Comparison of ENCODE assay signal across 8 mouse cellular contexts in the genomic region with DNA sequence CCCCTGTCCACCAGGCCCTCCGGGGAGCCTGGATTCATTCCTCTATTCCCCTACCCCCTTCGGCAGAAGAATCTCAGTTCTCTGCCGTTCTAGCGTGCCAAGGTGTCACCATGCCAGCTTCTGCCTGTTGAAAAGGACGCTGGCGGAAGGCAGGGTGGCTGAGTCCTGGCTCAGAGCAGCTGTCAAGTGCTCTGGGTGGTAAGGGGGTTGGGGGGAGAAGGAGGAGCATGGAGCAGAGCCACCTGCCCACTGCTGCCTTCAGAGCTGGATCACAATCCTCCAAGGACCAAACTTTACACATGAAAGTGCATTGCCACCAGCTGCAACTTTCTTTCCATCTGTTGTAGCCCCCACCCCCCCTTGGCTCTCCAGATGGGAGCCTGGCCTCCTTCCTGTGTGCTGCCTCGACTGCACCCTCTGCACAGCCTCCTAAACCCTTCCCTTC. TPM values are rescaled to one million over a fixed set of nuclear protein-coding genes. Genes with fewer than 3 reads are reported as not detected.
DNase-seq lines count a peak whose midpoint lies in the region; ATAC-seq and TF ChIP-seq lines count a peak whose summit lies in the region.

No protein-coding gene starts in this region.

- H3K27ac ChIP-seq in heart, adult 2 months, result peak overlapping the region; percentile 34
- no peak overlapping the region for H3K27ac ChIP-seq in heart, embryonic 11.5 days (ENCODE audit: low read depth, low read length)
- H3K27ac ChIP-seq in embryonic facial prominence, embryonic 10.5 days (replicated peaks), result peak overlapping the region; percentile 7
- H3K27ac ChIP-seq in hindbrain, embryonic 16.5 days (ENCODE audit: low read depth, low read length), result peak overlapping the region; percentile 2; the same call in 1 of the 2 replicates

- peak; percentile 78; the same call in 1 of the 2 replicates for TF ChIP-seq EP300 in heart, adult 2 months (IDR thresholded peaks at IDR 0.05; ENCODE audit: insufficient read depth, low read depth, low read length)

- no peak overlapping the region for H3K4me3 ChIP-seq in heart, adult 2 months
- no peak overlapping the region for H3K4me3 ChIP-seq in heart, embryonic 11.5 days (ENCODE audit: low read depth, low read length)
- H3K4me3 ChIP-seq in embryonic facial prominence, embryonic 10.5 days, result no peak overlapping the region
- no peak overlapping the region for H3K4me3 ChIP-seq in hindbrain, embryonic 16.5 days (ENCODE audit: low read length)
- H3K4me3 ChIP-seq in myocyte, result no peak overlapping the region

- peaks cover 2% of the 10 kb centered on the region for H3K4me1 ChIP-seq in heart, adult 2 months (ENCODE audit: control insufficient read depth, insufficient read depth, low read length)
- H3K4me1 ChIP-seq in heart, embryonic 11.5 days (ENCODE audit: control insufficient read depth, insufficient read depth, low read length), result no peaks in the 10 kb centered on the region
- H3K4me1 ChIP-seq in embryonic facial prominence, embryonic 10.5 days, result peaks cover 28% of the 10 kb centered on the region
- peaks cover 4% of the 10 kb centered on the region for H3K4me1 ChIP-seq in hindbrain, embryonic 16.5 days (ENCODE audit: control insufficient read depth, insufficient read depth, low read depth, low read length)

- no peak overlapping the region for H3K4me2 ChIP-seq in heart, embryonic 11.5 days
- H3K4me2 ChIP-seq in hindbrain, embryonic 16.5 days (ENCODE audit: low read length), result no peak overlapping the region
- no peak overlapping the region for H3K4me2 ChIP-seq in myocyte (ENCODE audit: low read depth)

- H3K9ac ChIP-seq in heart, adult 2 months (ENCODE audit: low read depth, low read length), result no peak overlapping the region
- no peak overlapping the region for H3K9ac ChIP-seq in heart, embryonic 11.5 days (ENCODE audit: low read depth, low read length)
- H3K9ac ChIP-seq in hindbrain, embryonic 16.5 days (ENCODE audit: low read depth, low read length), result no peak overlapping the region

- no peaks in the 10 kb centered on the region for H3K27me3 ChIP-seq in heart, adult 2 months (ENCODE audit: control insufficient read depth, insufficient read depth, low read length)
- H3K27me3 ChIP-seq in heart, embryonic 11.5 days (ENCODE audit: control insufficient read depth, insufficient read depth, low read length), result no peaks in the 10 kb centered on the region
- H3K27me3 ChIP-seq in embryonic facial prominence, embryonic 10.5 days (replicated peaks; ENCODE audit: low read depth, poor library complexity, severe bottlenecking), result no peaks in the 10 kb centered on the region
- no peaks in the 10 kb centered on the region for H3K27me3 ChIP-seq in hindbrain, embryonic 16.5 days (replicated peaks; ENCODE audit: control insufficient read depth, insufficient read depth, low read length)
- no peaks in the 10 kb centered on the region for H3K27me3 ChIP-seq in myocyte (ENCODE audit: control insufficient read depth, insufficient read depth, insufficient read length)

- peak; percentile 58 to 77 for DNase-seq in heart, adult 2 months
- DNase-seq in embryonic facial prominence, embryonic 10.5 days (ENCODE audit: low spot score), result no peak
- no peak for DNase-seq in lung, postnatal 4 days
- DNase-seq in embryo, embryonic 10 days (ENCODE audit: low spot score), result no peak
- no peak for DNase-seq in urinary bladder, postnatal 14 days (ENCODE audit: low spot score)

- H3K79me2 ChIP-seq in heart, adult 2 months (replicated peaks; ENCODE audit: control insufficient read depth, insufficient read depth, low read length), result no peaks in the 10 kb centered on the region
- H3K79me2 ChIP-seq in myocyte (ENCODE audit: control insufficient read depth, insufficient read depth), result peaks cover 1% of the 10 kb centered on the region

- TF ChIP-seq CTCF in heart, adult 2 months (IDR thresholded peaks at IDR 0.05), result no peak

- H3ac ChIP-seq in myocyte (ENCODE audit: control insufficient read depth, insufficient read length), result no peak overlapping the region

- intact Hi-C loops in heart, adult 2 months (cut with DNase I), result loop anchor here (10.0 kb wide), 1 partner anchor 277 kb away; no protein-coding TSS in a partner anchor

- peaks cover 6% of the 10 kb centered on the region for H3K36me3 ChIP-seq in heart, adult 2 months (ENCODE audit: control insufficient read depth, insufficient read depth, low read length)
- peaks cover 25% of the 10 kb centered on the region for H3K36me3 ChIP-seq in heart, embryonic 11.5 days (ENCODE audit: control insufficient read depth, insufficient read depth, low read length)
- peaks cover 59% of the 10 kb centered on the region for H3K36me3 ChIP-seq in embryonic facial prominence, embryonic 10.5 days (replicated peaks)
- peaks cover 21% of the 10 kb centered on the region for H3K36me3 ChIP-seq in hindbrain, embryonic 16.5 days (ENCODE audit: control insufficient read depth, insufficient read depth, low read length)
- H3K36me3 ChIP-seq in myocyte (ENCODE audit: control insufficient read depth, insufficient read depth), result peaks cover 29% of the 10 kb centered on the region

- WGBS in heart, adult 2 months, result 33% methylated on average over 7 of the region's 7 CpGs
- whole genome bisulfite sequencing in heart, embryonic 11.5 days (ENCODE audit: insufficient replicate concordance), result 56% methylated on average over 7 of the region's 7 CpGs
- whole genome bisulfite sequencing in embryonic facial prominence, embryonic 10.5 days, result 74% methylated on average over 7 of the region's 7 CpGs
- WGBS in hindbrain, embryonic 16.5 days, result 46% methylated on average over 7 of the region's 7 CpGs

- H3K9me3 ChIP-seq in heart, embryonic 11.5 days (replicated peaks; ENCODE audit: control insufficient read depth, low read length), result no peaks in the 10 kb centered on the region
- no peaks in the 10 kb centered on the region for H3K9me3 ChIP-seq in embryonic facial prominence, embryonic 10.5 days
- no peaks in the 10 kb centered on the region for H3K9me3 ChIP-seq in hindbrain, embryonic 16.5 days (ENCODE audit: control insufficient read depth, low read length)

- no peak for ATAC-seq in heart, embryonic 11.5 days (replicated peaks; ENCODE audit: insufficient number of reproducible peaks, low FRiP score, low TSS enrichment)
- ATAC-seq in hindbrain, embryonic 16.5 days, result peak; percentile 90

- TF ChIP-seq POLR2A in heart, adult 2 months (IDR thresholded peaks at IDR 0.05; ENCODE audit: insufficient read depth, low read depth, low read length), result no peak
- no peak for TF ChIP-seq POLR2A in myocyte (IDR thresholded peaks at IDR 0.05; ENCODE audit: insufficient read length, low read depth)

TF ChIP-seq in myocyte, 11 proteins besides CTCF, POLR2A, EP300 and RAD21:
- TF ChIP-seq POLR2AphosphoS2 (IDR thresholded peaks at IDR 0.05; ENCODE audit: insufficient read length, low read depth) (no peak), MYOG (IDR thresholded peaks at IDR 0.05; ENCODE audit: control insufficient read depth in 1 of 3, insufficient read depth in 1 of 3, insufficient read length in 2 of 3, low read depth in 2 of 3) (peak in 1 of 3 experiments; percentile 33), MYOD1 (IDR thresholded peaks at IDR 0.05; ENCODE audit: control insufficient read depth in 1 of 3, insufficient read length in 2 of 3, low read depth in 2 of 3) (peak in 2 of 3 experiments; percentile 6 to 28), MAX (IDR thresholded peaks at IDR 0.05; ENCODE audit: low read depth) (no peak), TCF3 (IDR thresholded peaks at IDR 0.05; ENCODE audit: insufficient read length, low read depth) (no peak), E2F4 (IDR thresholded peaks at IDR 0.05; ENCODE audit: insufficient read depth) (no peak)

RNA-seq across cellular contexts. Expression of gene Slc35b1, which starts 7.8 kb away (rescaled TPM):
- 10 to 100 TPM; 34.2 to 41.3 TPM for total RNA-seq in heart, adult 2 months (2021)
- polyA plus RNA-seq in heart, adult 2 months (2012; rRNA removed), result 47.2 and 74.2 TPM in 2 replicates
- 92.4 and 95.9 TPM in 2 replicates for polyA plus RNA-seq in heart, embryonic 11.5 days (2014; fragmentation: Nextera tagmentation; extraction: Ambion mirVana)
- 116 and 122 TPM in 2 replicates for polyA plus RNA-seq in embryonic facial prominence, embryonic 10.5 days (2016; fragmentation: Nextera tagmentation; extraction: Ambion mirVana)
- 142 and 147 TPM in 2 replicates for polyA plus RNA-seq in hindbrain, embryonic 16.5 days (2015; fragmentation: Nextera tagmentation; extraction: Ambion mirVana)
- 66.7 TPM for polyA plus RNA-seq in myocyte (2012; fragmentation: generic; extraction: Trizol)

RNA-seq across cellular contexts. Expression of gene Spop, which starts 21.6 kb away (rescaled TPM):
- total RNA-seq in heart, adult 2 months (2021), result 100 to 1,000 TPM; 155 to 170 TPM
- polyA plus RNA-seq in heart, adult 2 months (2012; rRNA removed), result 69.3 and 112 TPM in 2 replicates
- polyA plus RNA-seq in heart, embryonic 11.5 days (2014; fragmentation: Nextera tagmentation; extraction: Ambion mirVana), result 81.2 and 82.3 TPM in 2 replicates
- 135 TPM in 2 replicates for polyA plus RNA-seq in embryonic facial prominence, embryonic 10.5 days (2016; fragmentation: Nextera tagmentation; extraction: Ambion mirVana)
- polyA plus RNA-seq in hindbrain, embryonic 16.5 days (2015; fragmentation: Nextera tagmentation; extraction: Ambion mirVana), result 222 and 250 TPM in 2 replicates
- polyA plus RNA-seq in myocyte (2012; fragmentation: generic; extraction: Trizol), result 54.8 TPM

RNA-seq across cellular contexts. Expression of gene Fam117a, which starts 55.4 kb away (rescaled TPM):
- 1 to 10 TPM; 8.6 to 10.0 TPM for total RNA-seq in heart, adult 2 months (2021)
- polyA plus RNA-seq in heart, adult 2 months (2012; rRNA removed), result 9.1 and 19.0 TPM in 2 replicates
- 14.3 and 19.4 TPM in 2 replicates for polyA plus RNA-seq in heart, embryonic 11.5 days (2014; fragmentation: Nextera tagmentation; extraction: Ambion mirVana)
- polyA plus RNA-seq in embryonic facial prominence, embryonic 10.5 days (2016; fragmentation: Nextera tagmentation; extraction: Ambion mirVana), result 10.9 and 11.9 TPM in 2 replicates
- polyA plus RNA-seq in hindbrain, embryonic 16.5 days (2015; fragmentation: Nextera tagmentation; extraction: Ambion mirVana), result 3.0 and 3.1 TPM in 2 replicates
- 9.7 TPM for polyA plus RNA-seq in myocyte (2012; fragmentation: generic; extraction: Trizol)

Comparison
In these comparisons a context has a peak if more than half of its experiments do, and no peak if none do; other contexts are left out.
1. DNase-seq: peak in heart, adult 2 months (2 of 2); none in embryonic facial prominence, embryonic 10.5 days (single experiment), lung, postnatal 4 days (0 of 2), embryo, embryonic 10 days (single experiment) and urinary bladder, postnatal 14 days (single experiment).